Mouse (Mus musculus) ES-Bruce4 (cell line): ENCODE data around the gene Atr. TPM values are rescaled to one million over a fixed set of nuclear protein-coding genes. Genes with fewer than 3 reads are reported as not detected.

ENCODE experiments used
- H3K27ac ChIP-seq: 2 replicates; pipeline ENCODE4 v1.5.1; 2012; ENCODE audit warnings: low read length, inconsistent platforms; ENCODE audit not compliant: insufficient read depth
- H3K27me3 ChIP-seq: 2 replicates; pipeline ENCODE4 v1.6.1; 2012; ENCODE audit warnings: mild to moderate bottlenecking, low read length, inconsistent platforms; ENCODE audit not compliant: control insufficient read depth, poor library complexity, insufficient read depth, severe bottlenecking
- H3K36me3 ChIP-seq: 2 replicates; pipeline ENCODE4 v1.6.1; 2012; ENCODE audit warnings: inconsistent platforms, mild to moderate bottlenecking, low read length, moderate library complexity; ENCODE audit not compliant: control insufficient read depth, poor library complexity, insufficient read depth, severe bottlenecking
- H3K4me1 ChIP-seq: one replicate; pipeline ENCODE4 v1.8.1; 2011; ENCODE audit warnings: low read length; ENCODE audit not compliant: control insufficient read depth, insufficient read depth
- H3K4me3 ChIP-seq: 2 replicates; pipeline ENCODE4 v1.5.1; 2011; ENCODE audit warnings: low read depth, mild to moderate bottlenecking, low read length
- H3K9ac ChIP-seq: 2 replicates; pipeline ENCODE4 v1.6.1; 2012; ENCODE audit warnings: low read depth, mild to moderate bottlenecking, inconsistent platforms; ENCODE audit not compliant: poor library complexity, severe bottlenecking
- H3K9me3 ChIP-seq: replicated peaks from 2 replicates; pipeline ENCODE4 v1.6.1; 2012; ENCODE audit warnings: mild to moderate bottlenecking, low read length, inconsistent platforms; ENCODE audit not compliant: control insufficient read depth, poor library complexity, insufficient read depth, severe bottlenecking
- CTCF ChIP-seq: IDR thresholded peaks from one replicate; pipeline ENCODE4 v1.8.1; 2011; ENCODE audit warnings: low read depth, low read length
- EP300 ChIP-seq: IDR thresholded peaks from 2 replicates; pipeline ENCODE4 v1.6.1; 2011; ENCODE audit warnings: low read depth, low read length; ENCODE audit not compliant: insufficient read depth
- POLR2A ChIP-seq: IDR thresholded peaks from one replicate; pipeline ENCODE4 v1.8.1; 2011; ENCODE audit warnings: low read length; ENCODE audit not compliant: insufficient read depth
- polyA plus RNA-seq: library from polyadenylated mRNA; stranded (reverse); fragments of >200 nt; gene quantifications from 2 replicates; pipeline ENCODE4 v1.2.4, GENCODE M21; 2011; ENCODE audit warnings: low read depth; ENCODE audit not compliant: missing spikeins, insufficient read depth, insufficient read length

The Atr gene
- polyA plus RNA-seq, 1 experiment: 42.6 TPM

DNA sequence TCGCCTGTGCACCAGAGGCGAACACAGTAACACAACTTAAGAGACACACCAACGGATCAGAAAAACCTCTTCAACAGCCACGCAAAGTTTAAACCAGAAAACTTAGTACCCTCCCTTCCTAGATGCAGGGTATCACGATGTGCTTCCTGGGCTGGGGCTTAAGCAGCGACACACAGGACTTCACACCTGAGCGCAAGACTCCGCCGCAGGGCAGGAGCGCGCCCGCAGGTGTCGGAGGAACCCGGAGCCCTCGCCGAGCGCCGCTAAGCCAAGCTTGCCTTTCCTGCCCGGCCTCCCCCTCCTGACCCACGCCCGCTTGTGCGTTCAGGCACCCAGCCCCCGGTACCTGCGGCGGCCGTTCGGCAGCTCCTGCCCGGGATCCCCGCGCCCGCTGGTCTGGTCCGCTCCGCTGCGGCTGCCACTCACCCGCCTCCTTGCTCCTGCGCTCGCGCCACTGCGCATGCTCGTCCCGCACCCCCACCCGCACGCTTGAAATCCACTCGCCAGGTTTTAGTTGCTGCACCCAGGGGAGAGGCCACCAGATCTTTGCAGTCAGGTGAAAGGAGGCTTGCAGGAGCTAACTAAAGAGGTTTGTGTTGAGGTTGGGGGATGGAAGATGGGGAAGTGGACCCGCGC, 12.5 kb upstream of the Atr start, which contains the start of gene Pls1:
Gene Pls1, minus strand, starts transcription at position 487 of the 636 bp plus-strand sequence.
- Histone ChIP-seq H3K4me1 (no peaks in the 10 kb centered on the region), H3K36me3 (no peaks in the 10 kb centered on the region), H3K9me3 (no peaks in the 10 kb centered on the region), H3K9ac (peak within 1 kb of the TSS; percentile 65), H3K27me3 (peaks cover 4% of the 10 kb centered on the region; the same call in 1 of the 2 replicates), H3K27ac (no peak within 1 kb of the TSS), H3K4me3 (peak within 1 kb of the TSS; percentile 58)
- TF ChIP-seq EP300: no peak
- TF ChIP-seq CTCF: no peak
- no peak for TF ChIP-seq POLR2A

DNA sequence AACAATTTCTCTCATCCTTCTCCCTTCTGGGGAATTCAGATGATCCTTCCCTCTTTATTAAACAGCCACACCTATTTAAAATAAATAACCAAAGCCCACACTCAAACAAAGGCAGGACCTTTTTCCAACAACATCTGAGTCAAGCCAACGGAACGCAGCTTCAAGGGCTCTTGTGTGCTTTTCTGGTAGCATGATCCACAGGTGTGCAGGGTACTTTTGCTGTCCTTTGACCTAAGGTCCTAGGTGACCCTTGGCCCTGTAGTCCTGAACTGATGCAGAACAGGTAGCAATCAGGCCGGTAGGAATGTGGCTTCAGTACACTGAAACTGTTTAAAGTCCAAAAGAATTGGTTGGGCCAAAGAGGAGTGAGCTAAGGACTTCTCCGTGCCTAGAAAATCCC, 11.7 kb upstream of the Atr start:
- no peaks in the 10 kb centered on the region for H3K36me3 ChIP-seq
- peaks cover 4% of the 10 kb centered on the region; the same call in 1 of the 2 replicates for H3K27me3 ChIP-seq
- TF ChIP-seq EP300: no peak
- no peak for TF ChIP-seq CTCF
- no peak for TF ChIP-seq POLR2A
- H3K4me1 ChIP-seq: no peaks in the 10 kb centered on the region
- no peak overlapping the region for H3K4me3 ChIP-seq
- H3K9me3 ChIP-seq: no peaks in the 10 kb centered on the region
- H3K9ac ChIP-seq: no peak overlapping the region
- H3K27ac ChIP-seq: no peak overlapping the region

DNA sequence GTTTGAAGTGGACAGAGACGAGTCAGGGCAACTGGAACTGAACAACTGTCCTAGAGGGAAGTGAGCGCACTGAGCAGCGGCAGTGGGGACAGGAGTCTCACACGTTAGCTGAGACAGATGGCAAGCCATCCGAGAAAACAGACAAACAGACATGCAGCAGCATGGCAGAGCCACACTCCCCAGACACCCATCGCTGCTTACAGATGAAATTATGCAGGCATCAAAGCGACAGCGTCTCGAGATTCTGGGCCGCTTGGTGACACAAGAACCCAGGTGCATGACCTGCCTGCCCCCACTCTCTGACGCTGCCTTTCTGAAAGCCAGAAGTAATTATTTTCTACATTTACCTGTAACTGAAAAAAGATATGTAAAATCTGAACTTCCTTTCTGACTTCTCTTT, 5.7 kb upstream of the Atr start:
- Histone ChIP-seq H3K27me3 (no peaks in the 10 kb centered on the region), H3K4me1 (no peaks in the 10 kb centered on the region), H3K27ac (no peak overlapping the region), H3K9ac (no peak overlapping the region), H3K36me3 (no peaks in the 10 kb centered on the region), H3K9me3 (no peaks in the 10 kb centered on the region), H3K4me3 (no peak overlapping the region)
- TF ChIP-seq EP300 (no peak), POLR2A (no peak), CTCF (no peak)

DNA sequence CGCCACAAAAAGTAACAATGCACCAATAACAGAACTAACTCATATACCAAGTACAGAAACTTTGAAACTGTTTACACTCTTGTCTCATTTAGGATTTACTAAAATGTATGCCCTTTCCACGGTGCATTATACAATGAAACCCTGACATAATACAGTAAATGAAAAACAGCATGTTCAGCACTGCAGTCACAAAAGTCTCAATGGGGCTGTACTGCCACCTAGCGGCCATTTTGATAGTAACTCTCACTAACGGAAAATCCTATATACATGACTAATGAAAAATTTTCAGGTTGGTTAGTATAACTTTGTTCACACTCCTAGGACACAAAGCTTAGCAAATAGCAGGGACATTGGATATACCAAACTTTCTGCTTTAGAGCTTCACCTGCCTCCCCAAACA, 4.5 kb upstream of the Atr start:
- no peaks in the 10 kb centered on the region for H3K9me3 ChIP-seq
- no peak overlapping the region for H3K9ac ChIP-seq
- H3K4me3 ChIP-seq: no peak overlapping the region
- no peaks in the 10 kb centered on the region for H3K27me3 ChIP-seq
- H3K4me1 ChIP-seq: no peaks in the 10 kb centered on the region
- no peaks in the 10 kb centered on the region for H3K36me3 ChIP-seq
- TF ChIP-seq CTCF: peak; percentile 4
- TF ChIP-seq POLR2A: no peak
- no peak for TF ChIP-seq EP300
- H3K27ac ChIP-seq: no peak overlapping the region

DNA sequence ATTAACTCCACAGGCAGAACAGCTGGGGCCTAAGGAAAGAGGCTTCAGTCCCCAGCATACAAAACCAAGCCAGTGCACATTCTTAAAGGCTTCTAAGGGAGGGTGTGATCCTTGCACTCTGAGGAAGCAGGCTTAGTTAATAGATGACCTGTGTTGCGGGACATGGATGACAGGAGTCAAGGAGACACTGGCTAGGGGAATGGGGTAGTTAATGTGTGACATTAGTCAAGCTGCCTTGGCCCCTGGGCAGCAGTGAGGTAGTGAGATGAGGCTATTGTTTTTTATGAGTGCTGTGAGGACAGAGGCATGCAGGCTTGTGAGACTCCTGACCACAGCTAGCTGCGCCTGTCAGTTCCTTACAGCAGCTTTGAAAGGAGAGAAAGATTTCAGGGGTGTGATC, 2.5 kb upstream of the Atr start:
- no peak overlapping the region for H3K9ac ChIP-seq
- no peak overlapping the region for H3K4me3 ChIP-seq
- H3K27me3 ChIP-seq: no peaks in the 10 kb centered on the region
- H3K9me3 ChIP-seq: no peaks in the 10 kb centered on the region
- no peaks in the 10 kb centered on the region for H3K4me1 ChIP-seq
- no peak overlapping the region for H3K27ac ChIP-seq
- TF ChIP-seq EP300 (no peak), POLR2A (no peak), CTCF (no peak)
- no peaks in the 10 kb centered on the region for H3K36me3 ChIP-seq

DNA sequence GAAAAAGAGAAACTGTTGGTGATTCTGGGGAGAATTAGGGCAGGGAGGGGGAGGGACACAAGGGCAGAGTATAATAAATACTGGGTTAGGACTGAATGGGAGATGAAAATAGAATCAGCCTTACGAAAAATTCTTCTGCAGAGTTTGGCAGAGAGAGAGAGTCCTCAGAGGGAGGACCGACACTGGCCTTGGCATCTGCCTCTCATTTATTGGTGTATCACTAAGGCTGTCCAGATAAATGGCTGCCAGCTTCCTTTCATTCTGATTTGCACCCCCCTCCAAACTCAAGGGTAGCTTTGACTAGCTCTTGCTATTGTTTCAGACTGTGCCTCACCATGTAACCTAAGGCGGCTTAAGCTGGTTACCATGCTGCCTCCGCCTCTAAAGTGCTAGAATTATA, 1.4 kb upstream of the Atr start:
- Histone ChIP-seq H3K4me1 (no peaks in the 10 kb centered on the region), H3K4me3 (no peak overlapping the region), H3K27ac (no peak overlapping the region)

More for the DNA sequence above, 1.4 kb upstream of the Atr start:
- H3K9ac ChIP-seq: no peak overlapping the region
- no peak for TF ChIP-seq EP300
- no peak for TF ChIP-seq CTCF
- no peak for TF ChIP-seq POLR2A
- H3K36me3 ChIP-seq: no peaks in the 10 kb centered on the region
- H3K27me3 ChIP-seq: no peaks in the 10 kb centered on the region
- H3K9me3 ChIP-seq: no peaks in the 10 kb centered on the region
